Mouse (Mus musculus) layer of hippocampus, adult 9-10 months (tissue): Measurements from ENCODE around the gene Kcnip4.

ENCODE experiments used
- DNase-seq: peaks from one replicate; pipeline ENCODE4 v3.0.0; 2022; ENCODE audit warnings: low spot score

Kcnip4 gene

DNA sequence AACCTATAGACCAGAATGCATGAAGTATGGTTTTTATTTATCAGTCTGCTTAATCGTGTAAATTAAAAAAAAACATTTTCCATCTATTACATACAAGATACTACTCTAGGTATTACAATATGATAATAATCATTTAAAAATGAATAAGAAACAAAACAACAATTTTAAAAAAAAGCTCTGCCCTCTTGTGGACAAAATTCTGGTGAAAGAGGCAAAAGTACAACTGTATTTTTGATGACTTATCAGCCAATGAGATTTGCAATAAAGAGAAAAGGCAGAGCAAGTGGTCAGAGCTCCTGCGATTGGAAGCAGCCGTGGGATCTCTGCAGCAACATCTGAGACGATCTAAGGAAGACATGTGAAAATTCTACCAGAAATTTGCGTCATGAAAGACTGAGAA is 172.6 kb downstream of the Kcnip4 start:
- no peak for DNase-seq

DNA sequence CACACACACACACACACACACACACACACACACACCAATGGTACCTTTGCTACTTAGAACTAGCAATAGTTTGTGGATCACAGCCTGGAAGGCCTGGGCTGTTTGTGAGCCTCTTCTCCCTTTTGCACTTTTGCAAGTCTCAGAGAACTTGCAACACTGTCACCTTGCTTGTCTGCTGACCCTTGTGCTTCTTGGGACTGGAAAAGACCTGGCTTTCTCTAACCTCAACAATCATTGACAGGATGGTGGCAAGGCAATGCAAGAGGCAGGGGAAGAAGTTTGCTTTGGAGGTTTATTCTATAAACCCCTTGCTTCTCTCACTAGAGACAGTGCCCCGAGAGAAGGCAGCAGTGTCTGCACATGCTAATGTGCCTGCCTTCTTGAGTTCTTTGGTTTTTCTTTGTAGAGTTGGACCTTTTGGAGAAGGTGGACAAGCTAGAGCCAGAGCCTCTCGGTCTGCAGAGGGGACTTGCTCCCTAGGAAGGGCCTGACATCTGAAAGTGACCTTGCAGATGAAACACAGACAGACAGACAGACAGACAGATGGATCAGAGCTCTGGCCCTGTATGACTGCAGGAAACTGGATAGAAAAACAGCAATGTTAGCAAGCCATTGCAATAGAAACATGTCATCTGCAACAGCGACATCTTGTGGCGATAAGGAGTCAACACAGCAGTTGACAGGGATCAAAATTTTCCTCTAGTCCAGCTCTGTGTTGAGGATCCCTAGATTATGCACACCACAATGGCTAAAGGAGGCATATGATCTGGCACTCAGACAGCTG is 174.4 kb downstream of the Kcnip4 start:
- peak; percentile 21 for DNase-seq

DNA sequence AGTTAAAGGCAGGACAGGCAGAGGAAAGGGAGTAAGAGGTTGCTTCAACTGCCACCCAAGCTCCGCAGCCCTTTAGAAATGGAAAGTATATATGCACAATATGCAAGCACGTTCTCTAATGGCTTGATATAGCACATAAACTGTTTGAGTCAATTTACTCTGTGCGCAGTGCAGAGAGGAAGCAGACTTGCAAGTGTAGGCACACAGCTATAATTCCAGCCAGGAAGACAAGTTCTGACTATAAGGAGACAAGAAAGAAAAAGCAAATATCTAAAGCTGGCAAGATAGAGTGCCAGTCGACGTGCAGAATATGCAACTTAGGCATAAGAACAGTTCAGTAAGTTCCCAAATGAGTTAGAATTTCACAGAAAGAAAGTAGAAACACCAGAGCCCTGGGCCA is 175.2 kb downstream of the Kcnip4 start:
- DNase-seq = no peak

DNA sequence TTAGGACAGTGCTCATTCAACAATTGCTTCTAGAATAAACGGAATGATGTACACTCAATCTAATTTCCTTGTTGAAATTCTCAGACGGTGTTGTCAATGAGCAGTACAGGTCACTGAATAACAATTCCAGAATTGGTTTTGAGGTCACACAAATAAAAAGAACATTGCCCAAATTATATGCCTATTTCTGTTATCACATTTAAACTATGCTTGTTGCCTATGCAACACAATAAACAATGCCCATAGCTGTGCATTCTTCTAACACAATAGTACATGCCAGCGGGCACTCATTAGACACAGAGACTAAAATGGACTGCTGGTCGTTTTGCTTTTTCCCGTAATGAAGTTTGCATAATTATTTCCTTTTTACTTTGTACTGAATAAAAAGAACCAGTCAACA is 176.2 kb downstream of the Kcnip4 start:
- no peak for DNase-seq

DNA sequence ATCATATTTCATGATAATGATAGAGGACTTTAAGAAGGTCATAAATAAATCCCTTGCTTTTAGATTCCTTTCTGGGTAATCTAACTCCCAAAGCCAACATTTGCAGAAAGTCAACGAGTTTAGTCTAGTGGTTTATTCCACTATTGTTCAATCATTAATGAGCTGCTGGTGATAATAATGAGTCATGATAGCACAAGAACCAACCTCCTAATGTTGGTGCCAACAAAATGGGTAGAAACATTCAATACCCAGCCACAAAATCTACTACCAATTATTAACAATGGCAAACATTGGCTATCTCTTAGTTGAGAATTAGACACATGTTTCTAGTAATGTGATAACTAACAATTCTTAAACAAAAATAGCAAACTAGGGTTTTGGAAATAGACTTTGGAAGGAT is 180.1 kb downstream of the Kcnip4 start:
- DNase-seq = no peak

DNA sequence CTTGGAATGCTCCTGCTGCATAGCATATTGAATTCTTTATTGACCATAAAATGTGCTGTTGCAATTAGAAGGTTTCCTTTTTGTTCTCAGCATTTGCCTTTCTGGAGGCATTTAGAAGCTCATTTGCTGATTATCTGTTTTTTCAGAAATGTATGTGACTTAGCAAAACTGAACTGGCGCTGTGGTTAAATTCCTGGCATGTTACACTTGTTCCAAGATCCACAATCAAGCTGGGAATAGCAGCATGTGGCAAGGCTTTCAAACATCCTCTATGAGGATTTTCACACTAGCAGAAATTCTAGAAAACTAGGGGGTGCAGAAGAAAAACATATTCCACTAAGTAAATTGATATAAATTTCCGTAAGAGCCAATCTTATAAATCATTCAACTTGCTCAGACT is 187.5 kb downstream of the Kcnip4 start:
- DNase-seq = no peak

DNA sequence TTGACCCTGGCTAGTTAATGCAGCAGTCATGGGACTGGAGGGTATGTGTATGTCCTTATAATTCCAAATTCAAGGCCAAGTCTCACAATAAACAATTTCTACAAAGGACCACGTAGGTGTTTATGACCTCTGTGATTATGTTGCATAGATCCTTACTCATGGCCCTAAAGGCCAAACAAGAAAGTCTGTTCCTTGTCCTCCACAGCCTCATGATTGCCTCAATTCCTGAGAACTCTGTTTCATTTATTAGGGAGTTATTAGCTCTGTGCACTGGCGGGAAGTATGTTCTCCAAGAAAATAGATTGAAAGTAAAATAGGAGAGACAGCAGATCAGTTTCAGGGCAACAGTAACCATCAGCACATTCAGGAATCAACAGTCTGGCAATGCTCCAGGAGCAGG is 191.6 kb downstream of the Kcnip4 start:
- DNase-seq = no peak

DNA sequence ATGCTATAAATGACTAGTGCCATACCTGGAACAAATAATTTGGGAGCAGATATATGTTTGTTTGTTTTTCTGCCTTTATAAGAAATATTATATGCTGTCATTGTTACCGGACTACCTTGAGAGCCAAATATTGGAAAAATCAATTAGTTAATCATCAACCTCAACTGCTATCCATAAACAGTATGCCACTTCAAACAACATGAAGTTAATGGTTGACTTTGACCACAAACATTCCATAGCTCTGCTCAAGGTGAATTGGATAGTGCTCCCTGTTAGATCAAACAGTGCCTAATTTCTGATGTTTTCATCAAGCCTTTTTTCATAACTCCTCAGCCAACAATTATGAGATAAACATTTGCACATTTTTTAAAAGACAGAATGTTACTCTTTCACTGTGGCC is 195.7 kb downstream of the Kcnip4 start:
- no peak for DNase-seq

DNA sequence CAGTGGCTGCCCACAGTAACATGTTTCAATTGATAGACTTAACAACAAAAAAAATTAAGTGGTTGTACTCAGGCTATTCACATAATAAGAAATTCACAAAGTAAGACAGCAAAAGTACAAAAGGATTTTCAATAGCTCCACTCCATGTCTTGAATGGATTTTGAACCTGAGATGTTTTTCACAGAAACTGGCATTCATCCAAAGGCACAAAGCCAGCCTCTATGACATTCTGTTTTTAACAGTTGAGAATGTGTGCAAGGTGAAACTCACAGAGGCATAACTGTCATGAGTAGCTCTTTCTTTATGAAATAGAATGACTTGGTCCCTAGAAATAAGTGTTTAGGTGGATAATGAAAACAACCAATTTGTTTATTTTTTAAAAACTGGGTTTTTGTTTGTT is 206.0 kb downstream of the Kcnip4 start:
- DNase-seq = no peak

DNA sequence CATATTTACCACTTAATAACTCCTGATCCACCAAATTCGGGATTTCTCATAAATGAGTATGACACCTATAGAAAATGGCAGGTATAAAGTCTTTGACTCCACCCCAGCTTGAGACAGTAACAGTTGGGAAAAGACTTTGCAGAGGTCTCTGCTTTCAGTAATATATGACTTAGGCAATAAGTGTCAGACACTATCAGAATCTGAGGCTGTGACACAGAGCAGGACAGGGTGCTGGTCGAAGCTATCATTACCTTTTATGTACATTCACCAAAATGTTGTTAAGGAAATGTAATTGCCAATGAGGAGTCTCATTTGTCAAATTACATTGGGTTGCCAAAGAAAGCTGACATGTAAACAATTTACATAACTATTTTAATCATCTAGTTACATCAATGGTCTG is 206.8 kb downstream of the Kcnip4 start:
- DNase-seq = no peak

DNA sequence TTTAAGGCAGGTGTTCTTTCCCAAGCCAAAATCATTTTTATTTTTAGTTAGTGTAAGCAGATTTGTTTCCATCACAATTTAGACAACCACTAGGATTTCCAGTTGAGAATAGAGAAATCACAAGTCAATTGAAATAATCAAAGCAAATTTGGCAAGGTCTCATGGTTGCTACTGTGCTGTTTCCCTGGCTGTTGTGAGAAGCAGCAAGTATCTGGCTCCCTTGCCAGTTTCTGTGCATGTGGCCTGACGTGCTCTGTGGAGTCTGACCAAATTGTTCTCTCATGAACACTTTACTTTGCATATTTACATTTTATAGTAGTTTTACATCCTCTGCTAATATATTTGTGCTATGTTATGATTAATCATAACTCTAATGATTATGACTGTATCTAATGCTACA is 217.9 kb downstream of the Kcnip4 start:
- no peak for DNase-seq

DNA sequence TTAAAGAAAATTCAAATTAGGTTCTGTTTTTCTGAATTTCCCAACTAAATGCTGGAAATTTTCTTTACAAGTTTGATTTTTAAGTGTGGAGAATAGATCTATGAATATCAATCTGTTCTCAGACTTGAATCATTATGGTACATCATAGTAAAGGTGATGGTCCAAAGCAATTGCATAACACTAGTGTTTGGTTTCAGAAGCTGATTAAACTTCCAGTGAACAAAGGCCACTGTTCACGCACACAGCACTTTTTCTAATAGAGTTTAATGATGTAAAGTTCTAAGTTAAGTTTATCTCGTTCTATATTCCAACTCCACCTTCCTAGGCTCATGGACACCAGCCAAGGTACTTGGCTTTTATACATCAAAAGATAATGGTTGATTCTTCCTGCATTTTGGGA is 219.4 kb downstream of the Kcnip4 start:
- DNase-seq = no peak

DNA sequence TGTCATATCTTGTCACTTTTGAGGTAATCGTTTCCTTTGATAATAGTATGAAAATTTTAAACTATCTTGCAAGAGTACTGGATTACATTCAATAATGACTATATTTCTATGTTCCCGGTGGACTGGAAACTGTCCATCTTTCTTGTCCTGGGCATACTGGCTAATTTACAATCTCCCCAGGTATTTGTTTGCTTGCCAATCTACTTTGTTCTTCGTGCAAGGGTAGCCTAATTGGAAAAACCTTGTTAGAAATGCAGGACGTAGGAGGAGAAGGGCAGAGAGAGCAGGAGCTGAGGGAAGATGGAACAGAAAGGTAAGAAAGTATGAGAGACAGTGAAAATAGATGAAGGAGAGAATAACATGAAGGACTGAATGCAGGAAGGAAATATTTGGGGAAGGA is 226.1 kb downstream of the Kcnip4 start:
- DNase-seq = no peak

DNA sequence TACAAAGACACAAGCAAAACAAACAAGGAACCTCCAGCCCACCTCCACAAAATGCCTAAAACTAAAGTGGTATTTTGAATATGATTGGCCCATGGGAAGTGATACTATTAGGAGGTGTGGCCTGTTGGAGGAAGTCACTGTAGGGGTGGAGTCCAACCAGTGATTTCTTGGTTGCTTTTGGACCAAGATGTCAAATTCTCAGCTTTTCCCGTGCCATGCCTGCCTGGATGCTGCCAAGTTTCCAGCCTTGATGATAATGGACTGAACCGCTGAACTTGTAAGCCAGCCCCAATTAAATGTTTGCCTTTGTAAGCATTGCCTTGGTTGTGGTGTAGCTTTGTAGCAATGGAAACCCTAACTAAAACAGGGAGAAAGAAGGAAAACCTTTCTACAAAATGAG is 232.3 kb downstream of the Kcnip4 start:
- no peak for DNase-seq

DNA sequence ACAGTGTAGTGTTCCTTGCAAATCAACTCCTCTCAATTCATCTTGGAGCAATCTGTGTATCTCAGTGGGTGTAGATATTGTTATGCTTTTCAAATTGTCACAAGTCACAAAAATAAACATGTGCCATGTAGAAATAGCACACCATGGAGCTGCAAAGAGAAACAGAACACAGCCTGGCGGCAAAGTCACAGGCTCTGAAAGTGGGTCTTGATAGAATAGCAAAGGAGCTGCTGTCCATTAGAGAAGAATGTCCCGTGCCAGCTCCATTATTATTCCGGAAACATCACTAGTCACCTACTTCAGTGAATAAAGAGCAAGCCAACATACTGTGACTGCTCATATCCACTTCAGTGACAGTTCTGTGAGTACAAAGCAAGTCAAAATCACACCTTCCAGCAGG is 232.9 kb downstream of the Kcnip4 start:
- DNase-seq = no peak

DNA sequence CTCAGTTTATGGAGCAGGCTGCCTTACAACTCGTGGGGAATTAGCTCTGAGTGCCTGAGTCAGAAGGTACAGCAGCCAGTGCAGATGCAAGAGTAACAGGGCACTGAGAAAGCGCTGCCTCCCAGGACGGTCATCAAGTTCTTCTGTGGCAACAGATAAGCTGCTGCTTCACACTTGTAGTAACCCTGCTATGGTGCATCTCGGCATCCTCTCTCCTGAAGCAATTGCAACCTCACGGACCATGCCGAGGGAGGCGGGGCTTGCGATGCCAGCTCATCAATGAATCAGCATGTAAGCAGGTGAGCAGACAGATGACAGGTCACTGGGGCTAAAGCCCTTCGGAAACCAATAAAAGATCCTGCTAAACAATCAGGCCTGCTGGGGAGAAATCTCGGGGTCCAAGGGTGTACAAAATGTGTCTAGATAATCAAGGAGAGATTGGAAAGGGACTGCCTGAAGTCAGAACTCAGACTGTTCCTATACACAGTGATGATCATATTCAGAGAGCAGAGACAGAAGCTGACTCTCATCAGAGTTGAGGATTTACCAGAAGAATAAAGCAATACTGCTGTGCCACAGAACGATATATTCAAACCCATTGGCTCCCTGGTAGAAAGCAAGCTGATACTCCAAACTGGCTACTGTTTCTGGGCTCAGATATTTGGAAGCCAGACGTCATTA is 239.1 kb downstream of the Kcnip4 start:
- no peak for DNase-seq

DNA sequence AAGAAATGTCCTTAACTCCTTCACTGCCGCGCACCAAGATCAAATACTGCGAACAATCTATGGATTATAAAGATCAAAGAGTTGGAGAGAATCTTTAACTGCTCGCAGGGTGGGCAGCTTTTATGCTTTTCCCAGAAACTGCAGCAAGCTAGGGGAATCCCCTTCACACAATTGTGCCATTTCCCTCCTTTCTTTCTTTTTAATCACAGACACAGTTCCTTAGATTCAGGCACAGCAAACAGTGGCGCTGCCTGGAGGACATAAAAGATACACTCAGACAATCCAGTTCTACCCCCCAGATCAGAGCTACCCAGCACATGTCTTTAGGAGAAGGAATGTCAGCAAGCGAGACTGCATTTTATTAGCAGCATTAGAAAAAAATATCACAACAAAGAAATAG is 239.9 kb downstream of the Kcnip4 start:
- DNase-seq = no peak

DNA sequence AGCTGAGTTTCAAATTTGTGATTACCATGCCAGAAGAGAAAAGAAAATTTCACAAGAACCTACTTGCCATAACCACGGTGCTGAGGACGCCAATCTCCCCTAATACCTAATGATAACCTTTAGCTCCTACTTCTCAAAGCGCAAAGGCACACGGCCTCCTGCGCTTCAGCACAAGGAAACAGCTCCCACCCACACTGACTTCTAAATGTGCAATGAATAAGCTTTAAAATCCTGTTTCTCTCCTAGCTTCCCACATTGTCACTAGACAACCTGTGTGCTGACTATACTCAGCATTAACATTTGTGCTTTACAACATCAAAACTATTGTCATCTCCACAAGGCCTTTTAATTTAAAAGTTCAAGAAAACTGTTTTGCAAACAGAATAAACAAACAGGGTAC is 241.3 kb downstream of the Kcnip4 start:
- no peak for DNase-seq

DNA sequence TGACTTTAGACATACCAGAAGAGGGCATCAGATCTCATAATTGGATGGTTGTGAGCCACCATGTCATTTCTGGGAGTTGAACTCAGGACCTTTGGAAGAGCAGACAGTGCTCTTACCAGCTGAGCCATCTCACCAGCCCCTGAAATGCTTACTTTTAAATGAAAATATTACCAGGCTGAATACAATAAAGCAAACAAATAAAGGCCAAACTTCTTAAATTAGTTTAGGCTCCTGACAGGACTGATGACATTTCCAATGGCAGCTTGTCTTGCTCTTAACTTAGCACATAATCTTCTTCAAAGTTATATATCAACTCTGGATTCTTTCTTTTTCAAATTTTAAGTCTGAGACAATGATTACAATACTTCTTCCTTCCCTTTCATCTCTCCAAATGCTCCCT is 252.8 kb downstream of the Kcnip4 start:
- no peak for DNase-seq

DNA sequence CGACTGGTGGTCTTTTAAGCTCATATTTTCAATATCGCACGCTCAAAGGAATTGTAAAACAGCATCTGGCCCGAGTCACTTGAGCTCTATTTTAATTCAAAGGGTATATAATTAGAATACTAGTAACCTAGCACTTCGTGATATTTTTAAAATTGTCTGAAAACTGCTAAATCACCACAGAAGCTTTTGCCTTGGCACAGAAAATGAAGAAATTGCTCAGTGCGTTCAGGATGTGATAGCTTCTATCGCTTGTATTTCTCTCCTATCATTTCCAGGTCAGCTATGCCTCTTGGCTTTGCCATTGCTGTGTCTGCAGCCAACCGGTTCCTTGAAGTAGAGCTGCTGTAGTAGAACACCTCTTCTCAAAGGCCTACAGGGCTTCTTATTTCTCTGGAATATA is 255.9 kb downstream of the Kcnip4 start:
- no peak for DNase-seq

DNA sequence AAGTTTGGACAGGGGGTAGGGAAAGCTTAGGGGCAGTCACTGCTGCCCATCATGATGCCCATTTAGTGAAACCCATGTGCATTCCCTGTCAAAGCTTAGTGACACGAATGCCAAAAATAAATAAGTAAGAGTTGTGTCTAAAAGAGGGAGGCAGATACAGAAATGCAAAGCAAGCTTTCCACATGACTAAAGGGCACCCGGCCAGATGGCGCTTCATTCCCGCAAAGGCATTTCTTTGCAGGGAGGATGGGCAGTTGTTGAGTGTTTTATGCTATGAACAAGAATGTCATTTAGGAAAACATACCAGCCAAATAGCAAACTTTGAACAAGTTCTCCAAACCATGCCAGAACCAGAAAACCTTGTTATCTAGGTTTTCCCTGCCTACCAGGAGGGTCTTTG is 265.4 kb downstream of the Kcnip4 start:
- DNase-seq = no peak

DNA sequence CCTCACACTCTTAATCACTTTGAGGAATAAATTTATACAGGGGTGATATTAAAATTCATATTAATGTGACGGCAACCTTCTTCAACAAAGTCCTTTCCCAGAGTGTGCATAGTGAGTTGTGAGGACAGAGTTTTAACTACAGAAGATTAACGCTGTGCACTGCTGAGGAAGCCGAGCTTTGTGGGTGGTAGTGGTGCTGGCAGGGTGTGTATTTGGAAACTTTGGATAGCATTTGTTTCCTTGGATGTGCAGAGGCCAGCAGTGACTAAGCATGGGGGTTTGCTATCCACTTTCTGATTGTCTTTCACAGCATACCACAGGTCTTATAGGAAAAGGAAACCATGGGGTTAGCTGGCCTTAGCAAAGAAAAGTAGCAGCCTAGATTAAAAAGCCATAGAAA is 267.9 kb downstream of the Kcnip4 start:
- DNase-seq = no peak

DNA sequence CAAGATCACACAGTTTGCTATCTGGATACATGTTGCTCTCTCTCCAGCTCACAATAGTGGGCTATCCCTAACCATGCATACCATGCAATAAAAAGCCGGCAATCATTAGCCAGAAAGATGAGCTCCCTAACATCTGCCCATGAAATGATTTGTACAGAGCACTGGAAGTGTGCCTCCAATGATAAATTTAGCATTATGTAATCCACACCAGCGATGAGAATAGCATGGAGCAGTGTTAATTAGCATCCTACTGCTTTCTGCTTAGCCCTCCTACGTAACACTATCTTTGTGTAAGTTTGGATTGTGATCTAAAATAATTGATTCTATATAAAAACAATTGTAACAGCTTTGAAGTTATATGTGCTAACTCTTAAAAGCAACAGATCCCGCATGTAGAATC is 268.7 kb downstream of the Kcnip4 start:
- no peak for DNase-seq

DNA sequence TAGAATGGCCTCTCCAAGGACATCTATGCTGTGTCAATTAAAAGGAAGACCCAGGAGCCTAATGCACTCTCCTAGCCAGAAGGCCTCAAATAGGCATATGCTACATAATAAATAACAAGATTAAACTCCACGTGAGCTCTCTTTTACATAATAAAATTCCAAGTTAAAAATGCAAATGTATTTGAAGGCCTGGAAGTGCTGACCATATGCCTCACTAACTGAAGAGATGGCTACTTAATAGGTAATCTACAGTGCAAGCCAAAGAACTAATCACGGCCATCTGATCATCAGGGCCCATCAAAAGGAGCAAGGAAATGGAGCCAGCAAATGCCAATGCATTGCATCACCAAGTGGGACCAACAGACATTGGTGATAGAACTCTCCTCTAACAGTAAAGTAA is 277.6 kb downstream of the Kcnip4 start:
- DNase-seq = no peak
